Mouse (Mus musculus): Measurements from ENCODE around the gene Ralgds.

- TF ChIP-seq CTCF (IDR thresholded peaks at IDR 0.05; ENCODE audit: borderline replicate concordance, insufficient read depth, low read depth, low read length) (peak; percentile 90), POLR2A (IDR thresholded peaks at IDR 0.05; ENCODE audit: borderline replicate concordance, insufficient read depth, low read length) (no peak)
Measured at GRCm38 (mm10) chr2:28517206-28517909, 4.4 kb downstream of the Ralgds start.
